Mouse (Mus musculus): ENCODE results near the gene Otud4. TPM values are rescaled to one million over a fixed set of nuclear protein-coding genes. Genes with fewer than 3 reads are reported as not detected.
"Not testable (repeated sequence)": the region's sequence is repeated elsewhere in the genome, so short reads cannot be mapped to it uniquely, and the experiment has no call there.

Otud4 gene
- 14.1 and 15.9 TPM in 2 replicates for polyA plus RNA-seq (2015; fragmentation: Nextera tagmentation; extraction: Ambion mirVana)

GRCm38 (mm10) chr8:79639586-79640451, at the start of gene Otud4:
Otud4 (plus strand) TSS chr8:79639618.
- WGBS = under 1% methylated on average over 92 of the region's 103 CpGs
- no peaks in the 10 kb centered on the region for H3K9me3 ChIP-seq (ENCODE audit: control insufficient read depth, low read length)
- peak within 1 kb of the TSS; percentile 90 for H3K9ac ChIP-seq (replicated peaks; ENCODE audit: low read depth, low read length)
- peak within 1 kb of the TSS; percentile 99 for H3K27ac ChIP-seq (ENCODE audit: low read length)
- H3K4me3 ChIP-seq (replicated peaks; ENCODE audit: low read length) = peak within 1 kb of the TSS; percentile 95
- no peaks in the 10 kb centered on the region for H3K27me3 ChIP-seq (replicated peaks; ENCODE audit: control insufficient read depth, insufficient read depth, low read length)
- no peaks in the 10 kb centered on the region for H3K36me3 ChIP-seq (ENCODE audit: control insufficient read depth, insufficient read depth)
- H3K4me1 ChIP-seq (replicated peaks; ENCODE audit: control insufficient read depth, insufficient read depth, low read length) = peaks cover 26% of the 10 kb centered on the region
- peak; percentile 53 for ATAC-seq
- H3K4me2 ChIP-seq (ENCODE audit: low read length) = peak within 1 kb of the TSS; percentile 77

GRCm38 (mm10) chr8:79600962-79601361, 38.5 kb upstream of the Otud4 start:
- no peak overlapping the region for H3K4me3 ChIP-seq (replicated peaks; ENCODE audit: low read length)
- WGBS = 93% methylated on average over 1 of the region's 1 CpGs
- H3K9me3 ChIP-seq (ENCODE audit: control insufficient read depth, low read length) = no peaks in the 10 kb centered on the region
- H3K4me1 ChIP-seq (replicated peaks; ENCODE audit: control insufficient read depth, insufficient read depth, low read length) = no peaks in the 10 kb centered on the region
- no peaks in the 10 kb centered on the region for H3K27me3 ChIP-seq (replicated peaks; ENCODE audit: control insufficient read depth, insufficient read depth, low read length)
- no peak overlapping the region for H3K27ac ChIP-seq (ENCODE audit: low read length)
- H3K4me2 ChIP-seq (ENCODE audit: low read length) = no peak overlapping the region
- H3K36me3 ChIP-seq (ENCODE audit: control insufficient read depth, insufficient read depth) = no peaks in the 10 kb centered on the region
- H3K9ac ChIP-seq (replicated peaks; ENCODE audit: low read depth, low read length) = no peak overlapping the region
- no peak for ATAC-seq

DNA sequence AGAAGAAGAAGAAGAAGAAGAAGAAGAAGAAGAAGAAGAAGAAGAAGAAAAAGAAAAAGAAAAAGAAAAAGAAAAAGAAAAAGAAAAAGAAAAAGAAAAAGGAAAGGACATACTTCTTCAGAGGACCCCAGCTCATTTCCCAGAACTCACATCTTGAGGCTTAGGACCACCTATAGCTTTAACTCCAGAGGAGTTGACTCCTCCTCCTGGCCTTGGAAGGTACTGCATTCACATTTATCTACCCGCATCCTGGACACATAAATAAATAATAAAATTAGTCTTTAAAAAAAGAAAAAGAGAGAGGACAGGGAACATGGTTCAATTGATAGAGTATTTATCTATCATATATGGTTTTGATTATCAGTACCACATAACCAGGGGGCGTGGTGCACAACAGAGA, 36.2 kb upstream of the Otud4 start:
- WGBS = 41% methylated on average over 2 of the region's 2 CpGs
- ATAC-seq = not testable (repeated sequence)

GRCm38 (mm10) chr8:79606225-79606624, 33.2 kb upstream of the Otud4 start:
- H3K36me3 ChIP-seq (ENCODE audit: control insufficient read depth, insufficient read depth) = no peaks in the 10 kb centered on the region
- no peak overlapping the region for H3K4me3 ChIP-seq (replicated peaks; ENCODE audit: low read length)
- no peaks in the 10 kb centered on the region for H3K4me1 ChIP-seq (replicated peaks; ENCODE audit: control insufficient read depth, insufficient read depth, low read length)
- ATAC-seq = no peak
- no peak overlapping the region for H3K9ac ChIP-seq (replicated peaks; ENCODE audit: low read depth, low read length)
- no peaks in the 10 kb centered on the region for H3K9me3 ChIP-seq (ENCODE audit: control insufficient read depth, low read length)
- H3K27me3 ChIP-seq (replicated peaks; ENCODE audit: control insufficient read depth, insufficient read depth, low read length) = no peaks in the 10 kb centered on the region
- no peak overlapping the region for H3K27ac ChIP-seq (ENCODE audit: low read length)
- no peak overlapping the region for H3K4me2 ChIP-seq (ENCODE audit: low read length)

More for the DNA sequence above, 36.2 kb upstream of the Otud4 start:
- not testable (repeated sequence) for H3K4me3 ChIP-seq (replicated peaks; ENCODE audit: low read length); H3K9ac ChIP-seq (replicated peaks; ENCODE audit: low read depth, low read length); H3K4me2 ChIP-seq (ENCODE audit: low read length); H3K27me3 ChIP-seq (replicated peaks; ENCODE audit: control insufficient read depth, insufficient read depth, low read length); H3K4me1 ChIP-seq (replicated peaks; ENCODE audit: control insufficient read depth, insufficient read depth, low read length); H3K9me3 ChIP-seq (ENCODE audit: control insufficient read depth, low read length); H3K36me3 ChIP-seq (ENCODE audit: control insufficient read depth, insufficient read depth); H3K27ac ChIP-seq (ENCODE audit: low read length)

- H3K9me3 ChIP-seq (ENCODE audit: control insufficient read depth, low read length) = no peaks in the 10 kb centered on the region
- no peak overlapping the region for H3K4me3 ChIP-seq (replicated peaks; ENCODE audit: low read length)
- no peak overlapping the region for H3K4me2 ChIP-seq (ENCODE audit: low read length)
- no peak for ATAC-seq
- H3K4me1 ChIP-seq (replicated peaks; ENCODE audit: control insufficient read depth, insufficient read depth, low read length) = no peaks in the 10 kb centered on the region
- H3K9ac ChIP-seq (replicated peaks; ENCODE audit: low read depth, low read length) = no peak overlapping the region
- H3K27ac ChIP-seq (ENCODE audit: low read length) = no peak overlapping the region
- H3K36me3 ChIP-seq (ENCODE audit: control insufficient read depth, insufficient read depth) = no peaks in the 10 kb centered on the region
- H3K27me3 ChIP-seq (replicated peaks; ENCODE audit: control insufficient read depth, insufficient read depth, low read length) = no peaks in the 10 kb centered on the region
- 68% methylated on average over 5 of the region's 5 CpGs for WGBS
These were observed 32.6 kb upstream of the Otud4 start for GRCm38 (mm10) chr8:79606751-79607300.

- ATAC-seq = no peak
- 92% methylated on average over 3 of the region's 3 CpGs for WGBS
- no peaks in the 10 kb centered on the region for H3K36me3 ChIP-seq (ENCODE audit: control insufficient read depth, insufficient read depth)
These were observed 30.7 kb upstream of the Otud4 start for GRCm38 (mm10) chr8:79608701-79609100.

GRCm38 (mm10) chr8:79610268-79610667, 29.1 kb upstream of the Otud4 start:
- Histone ChIP-seq H3K4me1 (replicated peaks; ENCODE audit: control insufficient read depth, insufficient read depth, low read length) (no peaks in the 10 kb centered on the region), H3K36me3 (ENCODE audit: control insufficient read depth, insufficient read depth) (no peaks in the 10 kb centered on the region), H3K27me3 (replicated peaks; ENCODE audit: control insufficient read depth, insufficient read depth, low read length) (no peaks in the 10 kb centered on the region), H3K4me2 (ENCODE audit: low read length) (no peak overlapping the region), H3K27ac (ENCODE audit: low read length) (no peak overlapping the region), H3K9ac (replicated peaks; ENCODE audit: low read depth, low read length) (no peak overlapping the region), H3K4me3 (replicated peaks; ENCODE audit: low read length) (no peak overlapping the region), H3K9me3 (ENCODE audit: control insufficient read depth, low read length) (no peaks in the 10 kb centered on the region)
- ATAC-seq = no peak

More at GRCm38 (mm10) chr8:79608701-79609100, 30.7 kb upstream of the Otud4 start:
- H3K27ac ChIP-seq (ENCODE audit: low read length) = no peak overlapping the region
- no peak overlapping the region for H3K4me3 ChIP-seq (replicated peaks; ENCODE audit: low read length)
- H3K4me2 ChIP-seq (ENCODE audit: low read length) = no peak overlapping the region
- H3K9me3 ChIP-seq (ENCODE audit: control insufficient read depth, low read length) = no peaks in the 10 kb centered on the region
- H3K9ac ChIP-seq (replicated peaks; ENCODE audit: low read depth, low read length) = no peak overlapping the region
- no peaks in the 10 kb centered on the region for H3K4me1 ChIP-seq (replicated peaks; ENCODE audit: control insufficient read depth, insufficient read depth, low read length)
- H3K27me3 ChIP-seq (replicated peaks; ENCODE audit: control insufficient read depth, insufficient read depth, low read length) = no peaks in the 10 kb centered on the region

DNA sequence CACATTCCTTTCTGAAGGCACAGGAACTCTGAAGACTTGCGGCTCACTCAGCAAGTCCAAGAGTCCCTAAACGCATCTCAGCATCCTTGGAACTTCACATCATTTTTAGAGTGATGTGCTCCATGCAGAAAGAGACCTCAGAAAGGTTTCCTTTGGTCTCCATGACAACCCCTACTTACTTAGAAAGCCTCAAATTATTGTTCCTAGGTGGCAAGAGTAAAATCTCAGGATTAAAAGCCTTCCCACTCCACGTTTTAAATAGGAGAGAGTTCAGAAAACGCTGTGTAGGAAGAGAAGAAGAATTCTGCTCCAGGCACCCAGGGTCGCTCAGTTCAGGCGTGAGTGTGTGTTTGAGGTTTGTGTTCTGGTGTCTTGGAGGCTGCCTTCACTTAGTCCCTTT, 27.1 kb upstream of the Otud4 start:
- no peak for ATAC-seq
- H3K9me3 ChIP-seq (ENCODE audit: control insufficient read depth, low read length) = no peaks in the 10 kb centered on the region

GRCm38 (mm10) chr8:79612965-79613364, 26.5 kb upstream of the Otud4 start:
- H3K4me3 ChIP-seq (replicated peaks; ENCODE audit: low read length) = no peak overlapping the region
- no peak overlapping the region for H3K27ac ChIP-seq (ENCODE audit: low read length)
- H3K9me3 ChIP-seq (ENCODE audit: control insufficient read depth, low read length) = no peaks in the 10 kb centered on the region
- no peak overlapping the region for H3K9ac ChIP-seq (replicated peaks; ENCODE audit: low read depth, low read length)
- H3K4me2 ChIP-seq (ENCODE audit: low read length) = no peak overlapping the region
- no peaks in the 10 kb centered on the region for H3K36me3 ChIP-seq (ENCODE audit: control insufficient read depth, insufficient read depth)
- no peaks in the 10 kb centered on the region for H3K27me3 ChIP-seq (replicated peaks; ENCODE audit: control insufficient read depth, insufficient read depth, low read length)
- WGBS = 59% methylated on average over 5 of the region's 5 CpGs
- no peak for ATAC-seq
- no peaks in the 10 kb centered on the region for H3K4me1 ChIP-seq (replicated peaks; ENCODE audit: control insufficient read depth, insufficient read depth, low read length)

More for the DNA sequence above, 27.1 kb upstream of the Otud4 start:
- H3K27me3 ChIP-seq (replicated peaks; ENCODE audit: control insufficient read depth, insufficient read depth, low read length) = no peaks in the 10 kb centered on the region
- H3K4me3 ChIP-seq (replicated peaks; ENCODE audit: low read length) = no peak overlapping the region
- H3K9ac ChIP-seq (replicated peaks; ENCODE audit: low read depth, low read length) = no peak overlapping the region
- 61% methylated on average over 6 of the region's 6 CpGs for WGBS
- H3K4me2 ChIP-seq (ENCODE audit: low read length) = no peak overlapping the region
- no peak overlapping the region for H3K27ac ChIP-seq (ENCODE audit: low read length)
- no peaks in the 10 kb centered on the region for H3K4me1 ChIP-seq (replicated peaks; ENCODE audit: control insufficient read depth, insufficient read depth, low read length)
- H3K36me3 ChIP-seq (ENCODE audit: control insufficient read depth, insufficient read depth) = no peaks in the 10 kb centered on the region

All from forebrain, embryonic 16.5 days (tissue).